Mouse (Mus musculus): ENCODE data around the gene Ulk4. TPM values are rescaled to one million over a fixed set of nuclear protein-coding genes. Genes with fewer than 3 reads are reported as not detected.

Gene Ulk4
- total RNA-seq, 4 experiments from 2014 or later, result 7.7 to 10.4 (median 9.2) TPM

DNA sequence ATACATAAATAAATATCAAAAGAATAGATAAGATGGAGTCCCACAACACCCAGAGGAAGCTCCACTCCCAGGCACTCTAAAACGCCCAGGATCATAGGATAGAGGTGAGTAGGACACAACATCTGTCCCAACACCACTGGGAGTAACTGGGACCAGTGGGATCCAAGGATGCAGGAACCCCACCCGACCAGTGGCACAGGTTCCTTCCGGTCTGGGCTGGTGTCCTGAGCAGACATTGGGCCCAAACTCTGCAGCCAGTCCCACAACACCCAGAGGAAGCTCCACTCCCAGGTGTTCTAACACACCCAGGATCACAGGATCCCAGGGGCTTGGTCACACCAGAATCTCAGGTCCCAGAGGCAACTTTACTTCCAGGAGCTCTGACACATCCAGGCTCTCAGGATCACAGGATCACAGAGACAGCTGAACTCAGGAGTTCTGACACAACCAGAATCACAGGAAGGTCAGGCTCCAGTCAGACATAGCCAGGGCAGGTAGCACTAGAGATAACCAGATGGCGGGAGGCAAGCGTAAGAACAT lies 77.8 kb downstream of the Ulk4 start:
- peak in 1 of 2 experiments; percentile 2 for DNase-seq (ENCODE audit: low spot score in 2 of 2)

DNA sequence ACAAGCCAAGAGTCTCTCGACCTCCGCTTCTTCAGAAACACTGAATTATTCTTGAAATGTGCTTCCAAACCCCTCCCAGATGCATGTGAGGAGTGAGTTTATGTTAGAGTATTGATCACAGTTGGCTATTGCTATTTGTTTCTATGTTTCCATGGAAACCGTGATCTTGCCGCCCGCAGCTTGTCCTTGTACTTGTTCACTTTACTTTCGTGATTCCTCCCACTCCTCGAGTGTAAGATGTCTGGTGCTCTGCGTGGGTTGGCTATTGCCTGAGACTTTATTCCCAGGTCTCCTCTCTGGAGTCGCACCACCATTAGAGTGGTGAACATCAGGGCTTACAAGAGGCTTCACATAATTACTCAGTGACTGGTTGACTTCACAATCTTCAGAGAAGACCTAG lies 80.5 kb downstream of the Ulk4 start:
- no peak for DNase-seq (ENCODE audit: low spot score in 2 of 2)

DNA sequence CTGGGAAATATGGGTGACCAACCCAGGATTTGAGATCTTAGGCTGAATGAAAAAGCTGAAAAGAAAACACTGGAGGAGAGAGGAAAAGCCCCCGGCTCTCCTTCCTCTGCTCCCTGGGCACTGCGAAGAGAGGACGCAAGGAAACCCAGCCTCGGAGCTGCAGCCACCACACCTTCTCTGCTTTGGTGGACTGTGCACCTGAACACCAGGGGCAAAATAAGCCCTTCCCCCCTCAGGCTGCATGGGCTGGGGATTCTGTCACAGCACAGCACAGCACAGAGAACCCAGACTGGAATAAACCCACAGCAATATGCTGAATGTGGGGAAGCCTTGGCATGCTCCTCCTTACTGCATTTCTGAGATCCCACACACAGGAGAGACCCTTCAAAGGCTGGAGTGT lies 81.9 kb downstream of the Ulk4 start:
- no peak for DNase-seq (ENCODE audit: low spot score in 2 of 2)

DNA sequence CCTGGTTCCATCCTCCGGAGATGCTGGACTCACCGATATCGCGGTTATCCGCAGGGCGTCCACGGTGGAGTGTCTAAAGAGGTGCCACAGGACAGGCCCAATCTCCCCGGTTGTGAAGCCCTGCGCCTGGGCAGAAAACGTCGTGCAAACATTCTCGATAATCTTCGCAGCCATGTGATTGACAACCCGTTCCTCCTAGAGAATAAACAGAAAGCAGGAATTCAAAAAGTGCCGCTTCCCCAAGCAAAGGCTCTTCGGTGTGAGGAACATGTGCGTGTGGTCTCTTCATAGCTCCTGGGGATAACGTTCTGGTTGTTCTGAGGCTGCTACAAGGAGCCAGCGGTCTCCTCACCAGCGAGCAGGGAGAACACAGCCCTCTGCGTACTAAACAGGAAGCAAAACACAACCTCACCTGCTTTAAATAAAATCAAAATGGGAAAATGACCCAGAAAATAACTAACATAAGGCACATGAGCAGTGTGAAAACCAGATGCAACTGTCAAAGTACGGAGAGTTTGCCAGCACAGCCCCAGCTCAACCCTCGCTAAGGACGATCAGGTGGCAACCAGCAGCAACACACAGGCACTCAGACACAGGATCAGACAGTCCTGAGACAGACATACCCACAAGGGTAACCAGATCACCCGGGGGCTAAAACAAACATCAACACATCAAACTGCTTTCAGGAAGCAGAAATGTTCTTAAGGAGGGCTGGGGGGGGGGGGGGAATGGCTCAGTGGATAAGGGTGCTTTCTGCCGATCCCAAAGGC lies 84.2 kb downstream of the Ulk4 start:
- DNase-seq (ENCODE audit: low spot score in 2 of 2), result no peak

DNA sequence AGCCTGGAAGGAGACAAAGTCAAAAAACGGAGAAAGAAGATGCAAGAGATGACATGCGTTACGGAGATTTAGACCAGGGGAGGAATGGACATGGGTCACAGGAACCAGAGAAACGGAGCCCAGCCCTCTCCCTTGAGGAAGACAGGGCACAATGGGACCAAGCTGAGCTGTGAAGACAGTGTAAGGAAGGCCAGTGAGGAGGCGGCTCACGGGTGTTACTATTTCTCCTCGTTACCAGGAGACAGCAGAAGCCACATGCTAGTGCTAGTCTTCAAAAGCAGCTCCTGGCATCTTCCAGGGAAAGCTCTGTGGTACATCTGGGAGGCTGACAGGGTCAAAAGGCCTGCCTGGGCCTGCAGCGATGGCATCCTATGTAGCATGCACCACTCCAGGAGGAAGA lies 89.2 kb downstream of the Ulk4 start:
- DNase-seq (ENCODE audit: low spot score in 2 of 2), result no peak

DNA sequence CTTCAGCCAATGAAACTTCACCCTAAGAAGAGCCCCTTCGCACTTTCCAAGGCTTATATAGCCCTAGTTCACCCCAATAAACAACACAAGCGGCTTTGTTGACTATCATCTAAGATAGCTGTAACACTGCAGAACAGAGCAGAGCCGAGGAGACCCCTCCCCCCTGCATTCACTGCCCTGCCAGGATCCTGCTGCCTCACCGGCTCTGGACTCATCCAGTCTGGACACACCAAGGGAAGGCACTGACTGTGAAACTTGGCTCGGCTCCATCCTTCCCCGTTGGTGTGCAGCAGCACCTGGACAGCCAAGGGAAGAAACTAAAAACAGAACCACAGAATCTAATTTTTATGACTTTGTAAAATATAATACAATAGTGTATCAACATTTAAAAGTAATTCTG lies 91.2 kb downstream of the Ulk4 start:
- DNase-seq (ENCODE audit: low spot score in 2 of 2), result no peak

DNA sequence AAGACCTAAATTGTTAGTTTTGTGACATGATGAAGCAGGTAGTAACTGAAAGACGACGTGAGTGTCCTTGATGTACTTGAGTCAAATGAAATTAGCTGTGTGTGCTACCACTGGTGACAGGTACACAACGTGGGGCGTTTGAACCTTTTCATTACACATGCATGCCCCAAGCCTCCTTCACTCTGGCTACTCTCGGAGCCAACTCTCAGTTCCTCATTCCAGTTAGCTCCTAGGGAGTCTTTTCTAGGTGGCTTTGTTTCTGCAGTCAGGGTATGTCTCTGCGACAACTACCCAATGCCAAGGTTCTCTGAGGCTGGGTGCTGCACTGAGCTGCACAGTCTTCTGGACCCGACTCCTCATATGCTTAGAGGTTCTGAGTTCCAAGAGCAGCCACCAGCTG lies 100.6 kb downstream of the Ulk4 start:
- no peak for DNase-seq (ENCODE audit: low spot score in 2 of 2)

DNA sequence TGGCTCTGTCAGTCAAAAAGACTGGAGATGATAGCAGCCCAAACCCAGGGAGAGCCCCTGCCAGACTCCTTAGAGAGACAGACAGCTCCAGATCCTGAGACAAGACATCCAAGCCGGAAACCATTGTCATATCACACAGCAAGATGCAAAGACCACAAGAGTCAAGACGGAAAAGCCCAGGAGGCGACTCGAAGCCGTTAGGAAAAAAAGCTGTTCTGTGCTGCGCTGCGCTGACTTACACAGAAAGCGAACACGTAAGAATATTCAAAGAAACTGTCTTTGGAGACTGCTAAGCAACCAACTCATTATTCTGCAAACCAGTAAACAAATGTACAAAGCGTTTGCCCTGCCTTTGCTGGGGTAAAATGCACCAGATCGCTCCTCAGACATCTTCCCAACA lies 101.8 kb downstream of the Ulk4 start:
- no peak for DNase-seq (ENCODE audit: low spot score in 2 of 2)

DNA sequence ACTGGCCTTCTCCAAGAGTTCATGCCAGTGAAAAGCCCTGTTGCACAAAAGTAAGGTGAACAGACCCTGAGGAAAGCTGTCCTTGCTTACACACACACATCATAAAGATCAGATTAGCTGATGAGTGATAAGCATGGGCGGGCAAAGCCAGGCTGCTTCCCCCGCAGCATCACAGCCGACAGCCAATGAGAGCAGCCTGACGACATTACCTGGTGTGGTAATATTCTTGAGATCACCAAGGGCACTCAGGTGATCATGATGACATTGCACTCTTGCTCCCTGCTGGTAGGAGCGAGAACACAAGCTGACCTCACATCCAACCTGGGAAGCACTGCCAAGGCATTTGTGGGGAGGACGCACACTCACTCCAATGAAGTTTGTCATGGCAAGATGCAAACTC lies 104.9 kb downstream of the Ulk4 start:
- no peak for DNase-seq (ENCODE audit: low spot score in 2 of 2)

DNA sequence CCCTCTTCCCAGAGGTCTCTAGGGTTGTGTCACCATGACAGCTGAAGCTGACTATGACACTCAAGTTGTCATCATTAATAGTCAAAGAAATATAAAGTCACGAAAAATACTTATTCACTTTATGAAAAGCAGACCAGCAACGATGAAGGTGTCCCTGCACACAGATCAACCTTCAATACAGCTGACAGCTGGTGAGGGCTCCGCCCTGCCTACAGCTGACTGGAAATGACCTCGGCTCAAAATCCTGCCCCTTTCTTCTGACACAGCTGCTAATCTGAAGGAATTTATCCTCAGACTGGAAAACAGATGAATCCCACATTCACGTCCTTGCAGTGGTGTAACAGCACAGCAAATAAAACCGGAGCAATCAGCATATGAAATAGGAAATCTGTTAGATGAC lies 105.4 kb downstream of the Ulk4 start:
- no peak for DNase-seq (ENCODE audit: low spot score in 2 of 2)

DNA sequence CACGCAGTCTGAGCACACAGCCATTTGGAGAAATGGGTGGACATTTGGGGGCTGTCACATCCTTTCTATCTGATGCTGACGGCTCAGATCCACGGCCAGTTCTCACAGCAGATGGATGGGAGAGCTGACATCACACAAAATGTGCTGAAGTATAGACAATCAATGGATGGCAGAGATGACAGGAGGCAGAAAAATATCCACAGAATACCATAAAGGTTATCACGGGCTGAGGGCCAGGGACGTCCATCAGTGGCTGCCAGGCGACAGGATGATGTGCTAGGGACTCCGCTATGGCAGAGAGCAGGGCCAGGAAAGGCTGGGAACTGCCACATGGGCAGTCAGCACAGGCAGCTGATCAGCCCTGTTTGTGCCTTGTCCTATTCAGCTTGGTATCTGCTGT lies 112.4 kb downstream of the Ulk4 start:
- no peak for DNase-seq (ENCODE audit: low spot score in 2 of 2)

DNA sequence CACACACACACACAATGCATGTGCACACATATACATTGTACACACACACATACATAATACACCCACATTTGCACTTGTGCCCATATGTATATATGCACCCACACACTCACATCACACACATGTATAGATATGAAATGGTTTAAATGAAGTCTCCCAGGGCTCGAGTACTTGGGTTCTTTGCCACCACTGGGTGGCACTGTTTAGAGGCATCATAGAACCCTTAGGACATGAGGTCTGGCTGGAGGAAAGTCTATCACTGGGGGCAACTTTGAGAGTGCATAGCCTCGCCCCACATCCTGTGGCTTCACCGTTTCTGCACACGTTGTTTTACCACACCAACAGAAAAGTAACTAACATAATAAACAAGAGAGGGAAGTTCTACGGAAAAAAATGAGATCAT lies 114.2 kb downstream of the Ulk4 start:
- DNase-seq (ENCODE audit: low spot score in 2 of 2), result no peak

DNA sequence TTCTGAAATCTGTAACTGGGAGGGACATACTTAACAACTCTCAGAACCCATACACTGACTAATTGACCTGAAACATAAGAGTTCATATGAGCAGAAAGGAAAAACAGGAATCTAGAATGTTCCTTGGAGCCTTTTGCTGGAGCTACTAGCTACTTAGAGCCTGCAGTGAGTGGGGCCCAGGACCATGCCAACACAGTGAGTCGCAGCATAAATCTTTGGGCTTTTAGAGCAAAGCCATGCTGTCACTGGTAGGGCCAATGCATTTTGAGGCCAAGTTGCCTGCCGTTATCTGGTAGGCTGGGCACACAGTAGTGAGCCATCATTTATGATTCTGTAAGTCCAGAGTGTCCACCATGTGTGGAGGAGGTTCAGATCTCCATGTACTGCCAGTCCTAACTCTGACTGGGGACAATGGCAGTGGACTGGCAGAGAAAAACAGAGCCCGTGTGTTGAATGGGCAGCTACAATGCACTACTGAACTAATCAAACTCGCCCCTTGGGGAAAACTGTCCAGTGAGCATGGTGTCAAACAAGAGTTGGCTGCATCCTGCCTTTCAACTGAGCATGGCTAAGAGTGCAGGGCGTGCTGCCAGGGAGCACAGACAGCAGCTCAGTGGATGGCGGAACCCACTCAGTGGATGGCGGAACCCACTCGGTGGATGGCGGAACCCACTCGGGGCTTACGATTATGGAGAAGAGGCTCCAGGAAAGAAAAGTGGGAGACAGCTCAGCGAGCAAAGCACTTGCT lies 115.0 kb downstream of the Ulk4 start:
- DNase-seq (ENCODE audit: low spot score in 2 of 2), result no peak

DNA sequence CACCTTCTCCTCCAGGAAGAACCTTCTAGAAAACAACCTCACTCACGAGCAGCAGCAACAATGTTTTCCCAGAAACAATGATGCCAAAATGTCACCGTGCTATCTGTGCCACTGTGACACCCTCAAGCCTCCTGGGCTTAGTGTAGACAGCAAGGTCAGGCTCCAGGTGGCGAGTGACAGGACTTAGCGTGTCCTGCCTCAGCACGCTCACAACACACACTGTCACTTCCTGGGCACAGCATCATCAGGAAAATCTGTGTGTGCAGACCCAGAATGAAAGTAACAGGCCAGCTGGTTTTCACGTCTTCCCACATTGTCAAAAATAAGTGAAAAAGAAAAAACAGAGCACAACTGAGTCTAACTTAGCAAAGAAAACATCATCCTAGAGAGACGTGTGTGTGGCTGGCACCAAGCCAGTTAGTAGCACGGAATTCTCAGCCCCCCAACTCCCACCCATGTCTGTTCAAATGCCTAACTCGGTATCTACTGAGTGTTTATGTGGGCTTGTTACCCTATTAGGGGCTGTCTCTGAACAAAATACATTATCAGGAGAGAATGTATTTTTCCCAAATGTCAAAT lies 120.7 kb downstream of the Ulk4 start:
- no peak for DNase-seq (ENCODE audit: low spot score in 2 of 2)

DNA sequence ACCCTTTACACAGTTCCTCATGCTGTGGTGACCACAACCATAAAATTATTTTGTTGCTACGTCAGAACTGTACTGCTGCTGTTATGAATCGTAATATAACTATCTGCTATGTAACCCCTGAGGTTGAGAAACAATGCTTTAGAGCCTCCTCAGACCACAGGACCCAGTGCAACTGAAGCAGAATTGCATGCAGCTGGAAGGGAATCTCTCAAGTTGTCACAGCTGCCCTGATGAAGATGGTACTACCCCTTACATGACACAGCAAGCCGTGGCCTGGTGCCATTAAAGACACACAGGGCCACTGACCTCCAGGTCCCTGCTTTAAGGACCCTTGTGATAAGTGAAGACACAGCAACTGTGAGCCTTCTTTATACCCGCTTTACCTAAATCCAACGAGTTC lies 123.7 kb downstream of the Ulk4 start:
- no peak for DNase-seq (ENCODE audit: low spot score in 2 of 2)

DNA sequence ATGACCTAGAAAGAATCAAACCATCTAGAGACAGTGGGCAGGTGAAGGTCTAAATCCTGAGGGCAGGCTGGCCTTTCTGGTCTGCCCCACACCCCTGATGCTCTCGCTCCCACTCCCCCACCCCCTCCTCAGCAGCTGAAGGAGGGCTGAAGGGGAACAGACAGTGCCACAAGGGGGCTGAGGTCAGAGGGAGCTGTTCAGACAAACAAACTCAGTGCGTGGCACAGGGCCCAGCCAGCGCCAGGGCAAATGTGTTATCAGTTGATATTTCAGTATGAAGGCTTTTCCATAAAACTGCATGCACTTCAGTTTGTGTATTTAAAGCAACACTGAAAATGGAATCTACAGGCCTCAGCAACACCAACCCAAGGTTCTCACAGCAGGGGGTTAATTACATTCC lies 128.4 kb downstream of the Ulk4 start:
- DNase-seq (ENCODE audit: low spot score in 2 of 2), result no peak

DNA sequence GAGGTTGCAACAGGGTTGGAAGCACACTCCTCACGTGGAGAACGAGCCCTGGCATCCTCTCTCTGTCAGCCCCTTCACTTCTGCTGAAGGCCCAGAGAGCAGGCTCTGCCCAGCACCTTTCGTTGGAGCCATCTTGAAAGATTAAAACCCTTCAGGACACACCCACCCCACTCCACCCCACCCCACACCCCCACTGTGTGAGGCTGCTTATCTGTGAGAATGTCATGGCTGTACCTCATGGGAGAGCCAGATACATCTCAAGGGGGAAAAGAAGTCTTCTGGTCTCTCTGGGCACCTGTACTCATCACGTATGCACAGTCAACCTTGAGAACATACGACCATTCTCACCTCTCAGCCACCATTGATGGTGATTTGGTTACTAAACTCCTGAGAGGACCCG lies 133.8 kb downstream of the Ulk4 start:
- no peak for DNase-seq (ENCODE audit: low spot score in 2 of 2)

DNA sequence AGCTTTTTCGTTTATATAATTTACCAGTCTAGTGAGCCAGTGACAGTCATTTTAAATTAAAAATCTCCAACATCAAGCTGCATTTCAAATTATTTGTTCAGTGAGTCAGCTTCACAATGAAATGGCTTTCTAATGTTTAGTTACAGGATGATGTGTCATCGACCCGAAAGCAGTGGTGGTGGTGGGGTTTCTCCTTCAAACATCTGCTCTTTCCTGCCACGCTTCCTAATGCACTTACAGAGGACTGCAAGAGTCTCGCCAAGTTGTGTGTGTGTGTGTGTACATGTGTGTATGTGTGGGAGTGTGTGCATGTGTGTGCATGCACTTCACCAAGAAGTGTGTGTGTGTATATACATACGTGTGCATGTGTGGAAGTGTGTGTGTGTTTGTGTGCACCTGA lies 144.4 kb downstream of the Ulk4 start:
- no peak for DNase-seq (ENCODE audit: low spot score in 2 of 2)

DNA sequence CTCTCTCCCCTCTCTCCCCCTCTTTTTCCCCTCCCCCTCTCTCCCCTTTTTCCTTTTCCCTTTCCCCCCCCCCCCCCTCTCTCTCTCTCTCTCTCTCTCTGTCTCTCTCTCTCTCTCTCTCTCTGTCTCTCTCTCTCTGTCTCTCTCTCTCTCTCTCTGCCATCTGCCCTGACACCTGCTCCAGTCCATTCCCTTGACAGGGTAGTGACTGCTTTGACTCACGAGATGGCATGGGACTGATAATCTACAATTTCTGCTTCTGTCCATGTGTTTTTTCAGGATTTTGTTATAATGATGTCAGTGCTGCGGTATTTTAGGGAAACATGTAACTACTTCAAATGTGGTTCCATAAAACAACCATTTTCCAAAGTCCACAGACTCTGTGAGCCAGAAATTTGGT lies 147.5 kb downstream of the Ulk4 start:
- DNase-seq (ENCODE audit: low spot score in 2 of 2), result no peak

DNA sequence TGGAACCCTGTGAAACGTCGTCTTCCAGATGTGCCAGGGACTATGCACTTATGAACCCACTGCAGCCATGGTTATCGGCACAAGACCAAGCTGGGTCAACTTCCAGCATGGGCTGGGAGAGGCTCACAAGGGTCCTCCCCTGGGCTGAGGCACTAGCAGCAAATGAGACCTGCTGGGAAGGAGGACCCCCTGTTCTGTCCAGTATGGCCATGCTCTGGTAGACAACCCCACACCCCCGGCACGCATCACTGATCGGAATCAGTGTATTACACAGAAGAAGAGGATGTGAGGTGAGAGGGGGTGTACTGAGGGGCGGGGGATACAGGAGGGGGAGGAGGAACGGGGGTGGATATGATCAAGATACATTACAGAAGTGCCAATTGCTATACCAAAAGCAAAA lies 148.1 kb downstream of the Ulk4 start:
- no peak for DNase-seq (ENCODE audit: low spot score in 2 of 2)

DNA sequence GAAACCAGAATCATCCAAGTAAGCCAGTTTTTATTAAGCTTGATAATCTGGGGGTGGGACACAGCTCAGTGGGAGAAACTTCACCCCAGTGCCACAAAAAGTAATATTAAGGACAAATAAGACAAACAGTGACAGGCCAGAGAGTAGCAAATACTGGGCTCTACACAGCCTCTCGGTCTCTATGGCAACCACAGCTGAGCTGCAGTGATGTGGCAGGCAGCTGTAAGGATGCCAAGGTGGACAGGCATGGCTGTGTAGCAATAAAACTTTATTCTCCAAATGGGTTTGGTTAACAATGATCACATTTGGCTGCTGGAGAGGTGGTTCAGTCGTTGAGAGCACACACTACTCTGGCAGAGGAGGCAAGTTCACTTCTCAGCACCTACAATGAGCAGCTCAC lies 150.0 kb downstream of the Ulk4 start:
- no peak for DNase-seq (ENCODE audit: low spot score in 2 of 2)

DNA sequence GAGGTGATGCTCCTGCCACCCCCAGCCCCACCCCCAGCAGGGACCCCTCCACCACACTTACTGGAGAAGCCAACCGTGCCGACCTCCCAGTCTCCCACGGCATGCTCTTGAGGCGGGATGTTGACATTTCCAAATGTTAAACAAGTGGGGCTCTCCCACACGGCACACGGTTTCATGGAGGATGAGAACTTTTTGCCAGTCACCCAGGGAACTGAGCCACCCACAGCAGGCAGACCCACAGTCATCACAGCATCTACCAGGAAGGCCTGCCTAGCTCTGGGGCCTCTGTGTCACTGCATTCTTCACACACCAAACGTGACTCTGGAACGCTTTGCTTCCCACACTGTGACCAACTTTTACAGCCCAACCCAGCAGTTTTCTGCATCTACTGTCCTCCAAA lies 152.3 kb downstream of the Ulk4 start:
- DNase-seq (ENCODE audit: low spot score in 2 of 2), result peak in 1 of 2 experiments; percentile 26

DNA sequence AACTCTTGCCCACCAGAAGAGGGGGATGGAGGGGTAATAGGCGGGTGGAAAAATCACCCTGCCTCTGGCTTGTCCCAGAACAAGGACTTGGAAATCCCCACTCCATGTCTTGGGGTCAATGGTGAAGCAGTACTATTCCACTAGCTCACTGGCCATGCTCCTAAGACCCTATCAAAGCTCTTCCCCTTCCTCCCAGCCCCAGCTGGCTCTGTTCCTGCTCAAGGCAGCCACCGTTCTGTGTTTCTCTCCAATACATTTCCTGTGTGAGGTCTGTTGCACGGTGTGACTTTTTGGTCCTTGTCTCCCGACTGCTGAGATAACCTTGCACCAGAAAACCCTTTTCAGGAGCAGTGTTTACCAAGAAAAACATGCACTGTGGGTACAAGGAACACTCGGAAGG lies 155.0 kb downstream of the Ulk4 start:
- no peak for DNase-seq (ENCODE audit: low spot score in 2 of 2)

Measured in left cerebral cortex, adult 8-10 months (tissue).